9 mouse cellular contexts compared by ENCODE assay signal in the genomic region with DNA sequence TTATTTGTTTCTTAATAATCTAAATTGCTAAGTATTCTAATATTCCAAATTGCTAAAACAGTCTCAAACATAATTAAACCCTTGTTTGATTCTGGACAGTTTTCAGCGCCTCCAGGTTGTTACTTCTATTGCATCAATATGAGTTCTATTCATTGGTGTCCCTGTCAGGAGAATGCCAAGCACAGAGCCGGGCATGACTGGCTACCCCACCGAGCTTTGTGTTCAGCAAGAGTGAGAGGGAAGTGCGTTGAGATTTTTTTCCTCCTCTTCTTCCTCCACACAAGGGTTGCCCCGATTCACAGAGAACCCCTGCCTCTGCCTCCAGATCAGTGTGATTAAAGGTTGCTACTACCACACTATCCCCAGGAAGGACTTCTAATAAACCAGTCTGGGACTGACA. TPM values are rescaled to one million over a fixed set of nuclear protein-coding genes. Genes with fewer than 3 reads are reported as not detected.
A peak's percentile ranks its signal among the peaks of the same experiment; 100 is the strongest.
DNase-seq lines count a peak whose midpoint lies in the region; ATAC-seq and TF ChIP-seq lines count a peak whose summit lies in the region.
"Had no signal": no experiment of that assay in that cellular context is flagged by ENCODE, and none has a peak within 500 bp of the region (broad histone marks: within the 10 kb centered on the region; RNA-seq: fewer than 3 reads in every experiment).

No protein-coding gene starts in this region.

- DNase-seq in lung, embryonic 14.5 days: no peak
- no peak for DNase-seq in lung, postnatal 14 days
- DNase-seq in cerebellum, adult 11-12 months: no peak
- no peak for DNase-seq in embryo, embryonic 10.5 days (ENCODE audit: low spot score)
- DNase-seq: thymus, postnatal 25 days had no signal

- WGBS in lung, embryonic 14.5 days: 41% methylated on average over 5 of the region's 5 CpGs
- WGBS in forebrain, embryonic 12.5 days: 7% methylated on average over 5 of the region's 5 CpGs
- WGBS in hindbrain, embryonic 13.5 days: 18% methylated on average over 5 of the region's 5 CpGs
- 16% methylated on average over 5 of the region's 5 CpGs for WGBS in neural tube, embryonic 13.5 days

- no peak overlapping the region for H3K4me2 ChIP-seq in lung, embryonic 14.5 days
- peak overlapping the region; percentile 41; the same call in 1 of the 2 replicates for H3K4me2 ChIP-seq in forebrain, embryonic 12.5 days
- no peak overlapping the region for H3K4me2 ChIP-seq in hindbrain, embryonic 13.5 days
- H3K4me2 ChIP-seq in neural tube, embryonic 13.5 days: peak overlapping the region; percentile 45

- no peak; the same call in 1 of the 2 replicates for ATAC-seq in lung, embryonic 14.5 days (ENCODE audit: insufficient read depth)
- ATAC-seq in forebrain, embryonic 12.5 days (ENCODE audit: low FRiP score): peak; percentile 25; the same call in 1 of the 2 replicates
- no peak for ATAC-seq in hindbrain, embryonic 13.5 days (ENCODE audit: low FRiP score)
- no peak for ATAC-seq in neural tube, embryonic 13.5 days (ENCODE audit: low read depth)

- no peaks in the 10 kb centered on the region for H3K27me3 ChIP-seq in lung, embryonic 14.5 days (ENCODE audit: insufficient read depth, low read length)
- no peaks in the 10 kb centered on the region for H3K27me3 ChIP-seq in forebrain, embryonic 12.5 days
- no peaks in the 10 kb centered on the region for H3K27me3 ChIP-seq in hindbrain, embryonic 13.5 days
- peaks cover 4% of the 10 kb centered on the region; the same call in 1 of the 2 replicates for H3K27me3 ChIP-seq in neural tube, embryonic 13.5 days
- H3K27me3 ChIP-seq: embryonic facial prominence, embryonic 15.5 days had no signal

- H3K4me1 ChIP-seq in lung, embryonic 14.5 days (ENCODE audit: insufficient read depth): peaks cover 13% of the 10 kb centered on the region
- H3K4me1 ChIP-seq in forebrain, embryonic 12.5 days: peaks cover 46% of the 10 kb centered on the region
- peaks cover 38% of the 10 kb centered on the region for H3K4me1 ChIP-seq in hindbrain, embryonic 13.5 days (replicated peaks)
- peaks cover 49% of the 10 kb centered on the region for H3K4me1 ChIP-seq in neural tube, embryonic 13.5 days (replicated peaks)

- H3K27ac ChIP-seq in lung, embryonic 14.5 days (ENCODE audit: low read depth): peak overlapping the region; percentile 54; the same call in 1 of the 2 replicates
- peak overlapping the region; percentile 57 for H3K27ac ChIP-seq in forebrain, embryonic 12.5 days
- peak overlapping the region; percentile 58; the same call in 1 of the 2 replicates for H3K27ac ChIP-seq in hindbrain, embryonic 13.5 days
- H3K27ac ChIP-seq in neural tube, embryonic 13.5 days (replicated peaks): no peak overlapping the region

- no peak for TF ChIP-seq CTCF in lung, embryonic 14.5 days (IDR thresholded peaks at IDR 0.05; ENCODE audit: low read depth)

- no peak overlapping the region for H3K9ac ChIP-seq in lung, embryonic 14.5 days
- no peak overlapping the region for H3K9ac ChIP-seq in forebrain, embryonic 12.5 days
- no peak overlapping the region for H3K9ac ChIP-seq in hindbrain, embryonic 13.5 days
- no peak overlapping the region for H3K9ac ChIP-seq in neural tube, embryonic 13.5 days
- H3K9ac ChIP-seq: embryonic facial prominence, embryonic 15.5 days had no signal

- H3K36me3 ChIP-seq in lung, embryonic 14.5 days (ENCODE audit: insufficient read depth): no peaks in the 10 kb centered on the region; the same call in 1 of the 2 replicates
- no peaks in the 10 kb centered on the region for H3K36me3 ChIP-seq in forebrain, embryonic 12.5 days (replicated peaks)
- no peaks in the 10 kb centered on the region for H3K36me3 ChIP-seq in hindbrain, embryonic 13.5 days
- no peaks in the 10 kb centered on the region for H3K36me3 ChIP-seq in neural tube, embryonic 13.5 days
- H3K36me3 ChIP-seq: embryonic facial prominence, embryonic 15.5 days had no signal

- H3K4me3 ChIP-seq in lung, embryonic 14.5 days (ENCODE audit: low read depth, low read length): no peak overlapping the region
- no peak overlapping the region for H3K4me3 ChIP-seq in forebrain, embryonic 12.5 days (replicated peaks)
- no peak overlapping the region for H3K4me3 ChIP-seq in hindbrain, embryonic 13.5 days
- no peak overlapping the region for H3K4me3 ChIP-seq in neural tube, embryonic 13.5 days
- H3K4me3 ChIP-seq: embryonic facial prominence, embryonic 15.5 days had no signal

- H3K9me3 ChIP-seq in lung, embryonic 14.5 days (ENCODE audit: low read depth, low read length): no peaks in the 10 kb centered on the region
- no peaks in the 10 kb centered on the region for H3K9me3 ChIP-seq in forebrain, embryonic 12.5 days
- H3K9me3 ChIP-seq in hindbrain, embryonic 13.5 days: no peaks in the 10 kb centered on the region
- H3K9me3 ChIP-seq in neural tube, embryonic 13.5 days: no peaks in the 10 kb centered on the region
- H3K9me3 ChIP-seq: embryonic facial prominence, embryonic 15.5 days had no signal

RNA-seq across cellular contexts. Expression of gene Plcb4, which starts 53.5 kb away (rescaled TPM):
- polyA plus RNA-seq in lung, embryonic 14.5 days (2014; fragmentation: Nextera tagmentation; extraction: Ambion mirVana): 20.1 and 20.5 TPM in 2 replicates
- 21.2 and 23.5 TPM in 2 replicates for polyA plus RNA-seq in forebrain, embryonic 12.5 days (2016; fragmentation: Nextera tagmentation; extraction: Ambion mirVana)
- 49.7 and 50.7 TPM in 2 replicates for polyA plus RNA-seq in hindbrain, embryonic 13.5 days (2015; fragmentation: Nextera tagmentation; extraction: Ambion mirVana)
- 38.2 and 39.6 TPM in 2 replicates for polyA plus RNA-seq in neural tube, embryonic 13.5 days (2015; fragmentation: Nextera tagmentation; extraction: Ambion mirVana)

Comparison
In these comparisons a context has a peak if more than half of its experiments do, and no peak if none do; other contexts are left out.
1. H3K4me2 ChIP-seq: peak in forebrain, embryonic 12.5 days (single experiment) and neural tube, embryonic 13.5 days (single experiment); none in lung, embryonic 14.5 days (single experiment) and hindbrain, embryonic 13.5 days (single experiment).